Mouse (Mus musculus) myocyte (in vitro differentiated cells): Measurements from ENCODE around the gene Leap2.
"Not testable (repeated sequence)": the region's sequence is repeated elsewhere in the genome, so short reads cannot be mapped to it uniquely, and the experiment has no call there.

Experiments
- E2F4 ChIP-seq: IDR thresholded peaks from one replicate; pipeline ENCODE4 v1.6.1; 2011; ENCODE audit warnings: mild to moderate bottlenecking, control low read depth, moderate library complexity; ENCODE audit not compliant: insufficient read depth
- MYOG ChIP-seq, 3 experiments: IDR thresholded peaks; one replicate each; pipeline ENCODE4 v1.6.1; 2011; ENCODE audit warnings: control low read depth in 2 of 3, low read depth in 2 of 3, mild to moderate bottlenecking in 2 of 3; ENCODE audit not compliant: insufficient read length in 2 of 3, control insufficient read depth in 1 of 3, insufficient read depth in 1 of 3
- POLR2A ChIP-seq: IDR thresholded peaks from one replicate; pipeline ENCODE4 v1.6.1; 2011; ENCODE audit warnings: low read depth, mild to moderate bottlenecking, control low read depth, moderate library complexity; ENCODE audit not compliant: insufficient read length
- TCF12 ChIP-seq: IDR thresholded peaks from one replicate; pipeline ENCODE4 v1.6.1; 2011; ENCODE audit warnings: mild to moderate bottlenecking, control low read depth; ENCODE audit not compliant: poor library complexity, insufficient read depth, severe bottlenecking
- TCF3 ChIP-seq: IDR thresholded peaks from one replicate; pipeline ENCODE4 v1.6.1; 2011; ENCODE audit warnings: low read depth, control low read depth; ENCODE audit not compliant: insufficient read length
- USF1 ChIP-seq: IDR thresholded peaks from one replicate; pipeline ENCODE4 v1.6.1; 2011; ENCODE audit warnings: low read depth, mild to moderate bottlenecking, control low read depth, moderate library complexity

DNA sequence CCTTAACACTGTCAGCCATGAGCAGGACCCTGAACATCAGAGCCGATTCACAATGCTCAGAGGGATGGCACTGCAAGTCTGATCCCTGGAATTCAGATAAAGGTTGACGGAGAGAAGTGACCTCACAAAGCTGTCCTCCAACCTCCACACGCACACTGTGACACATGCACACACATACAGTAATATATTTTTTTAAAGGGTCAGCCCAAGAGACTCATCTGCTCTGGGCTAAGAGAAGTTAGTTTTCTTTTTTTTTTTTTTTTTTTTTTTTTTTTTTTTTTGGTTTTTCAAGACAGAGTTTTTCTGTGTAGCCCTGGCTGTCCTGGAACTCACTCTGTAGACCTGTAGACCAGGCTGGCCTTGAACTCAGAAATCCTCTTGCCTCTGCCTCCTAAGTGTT is 3.9 kb upstream of the Leap2 start:
- TF ChIP-seq MYOG (IDR thresholded peaks at IDR 0.05; ENCODE audit: control insufficient read depth in 1 of 3, insufficient read depth in 1 of 3, insufficient read length in 2 of 3, low read depth in 2 of 3); POLR2A; E2F4; TCF12; TCF3; USF1: not testable (repeated sequence)
